Mouse (Mus musculus) lung, embryonic 16.5 days (tissue): Measurements from ENCODE around the gene Upk2. TPM values are rescaled to one million over a fixed set of nuclear protein-coding genes. Genes with fewer than 3 reads are reported as not detected.

Experiments
- ATAC-seq: fragments of 200-750 bp; cut with Nextera tagmentation; 2 replicates; pipeline ENCODE4 v1.8.0; 2017; ENCODE audit warnings: low read depth, mild to moderate bottlenecking, moderate library complexity
- H3K27ac ChIP-seq: fragments of 300-500 bp; sonication (generic); 2 replicates; pipeline ENCODE4 v1.5.1; 2014; ENCODE audit warnings: mild to moderate bottlenecking, control low read depth, low read length
- H3K27me3 ChIP-seq: fragments of 300-500 bp; sonication (generic); 2 replicates; pipeline ENCODE4 v1.6.1; 2014; ENCODE audit warnings: low read depth, low read length, mixed read lengths; ENCODE audit not compliant: control insufficient read depth, insufficient read depth
- H3K36me3 ChIP-seq: fragments of 300-500 bp; sonication (generic); 2 replicates; pipeline ENCODE4 v1.6.1; 2014; ENCODE audit warnings: low read length; ENCODE audit not compliant: control insufficient read depth, insufficient read depth
- H3K4me1 ChIP-seq: fragments of 300-500 bp; sonication (generic); replicated peaks from 2 replicates; pipeline ENCODE4 v1.6.1; 2014; ENCODE audit warnings: low read length, mixed read lengths; ENCODE audit not compliant: control insufficient read depth, insufficient read depth
- H3K4me2 ChIP-seq: fragments of 300-500 bp; sonication (generic); 2 replicates; pipeline ENCODE4 v1.6.1; 2014; ENCODE audit warnings: low read depth, low read length, control low read depth
- H3K4me3 ChIP-seq: fragments of 300-500 bp; sonication (generic); 2 replicates; pipeline ENCODE4 v1.5.1; 2014; ENCODE audit warnings: mild to moderate bottlenecking, low read length, control low read depth
- H3K9ac ChIP-seq: fragments of 300-500 bp; sonication (generic); 2 replicates; pipeline ENCODE4 v1.6.1; 2014; ENCODE audit warnings: low read length, control low read depth
- H3K9me3 ChIP-seq: fragments of 300-500 bp; sonication (generic); 2 replicates; pipeline ENCODE4 v1.6.1; 2016; ENCODE audit warnings: low read length; ENCODE audit not compliant: control insufficient read depth
- WGBS: fragments of 180-500 bp; shearing (Covaris S2); extraction: QIAGEN DNeasy Blood & Tissue Kit; methylation state at CpG from one replicate; pipeline ENCODE4 v1.1.7; 2014; 5-methylcytosine and 5-hydroxymethylcytosine counted together
- polyA plus RNA-seq: library from polyadenylated mRNA; unstranded; fragments of >200 nt; fragmentation: Nextera tagmentation; extraction: Ambion mirVana; gene quantifications from 2 replicates; pipeline ENCODE4 v1.2.1, GENCODE M21; 2015

The Upk2 gene
- polyA plus RNA-seq, 1 experiment from 2014 or later, result 1.8 TPM

GRCm38 (mm10) chr9:44406906-44407751 is 47.6 kb downstream of the Upk2 start, which contains the start of the genes Rps25 and Trappc4:
Gene Rps25 (plus strand): TSS chr9:44407139.
Gene Trappc4 (minus strand): TSS chr9:44407600.
- no peaks in the 10 kb centered on the region for H3K9me3 ChIP-seq
- WGBS, result under 1% methylated on average over 51 of the region's 51 CpGs
- peaks cover 50% of the 10 kb centered on the region for H3K36me3 ChIP-seq
- peak within 1 kb of the TSS; percentile 89 for H3K4me3 ChIP-seq
- peak within 1 kb of the TSS; percentile 99 for H3K27ac ChIP-seq
- peaks cover 10% of the 10 kb centered on the region; the same call in 1 of the 2 replicates for H3K4me1 ChIP-seq
- H3K4me2 ChIP-seq, result peak within 1 kb of the TSS; percentile 81
- peak within 1 kb of the TSS; percentile 92 for H3K9ac ChIP-seq
- ATAC-seq, result peak; percentile 97
- no peaks in the 10 kb centered on the region for H3K27me3 ChIP-seq

GRCm38 (mm10) chr9:44405011-44405410 is 49.8 kb downstream of the Upk2 start:
- 55% methylated on average over 3 of the region's 3 CpGs for WGBS
- H3K9me3 ChIP-seq, result no peaks in the 10 kb centered on the region
- no peak overlapping the region for H3K27ac ChIP-seq
- H3K4me3 ChIP-seq, result no peak overlapping the region
- no peak overlapping the region for H3K4me2 ChIP-seq
- H3K27me3 ChIP-seq, result no peaks in the 10 kb centered on the region
- H3K36me3 ChIP-seq, result peaks cover 43% of the 10 kb centered on the region
- peaks cover 10% of the 10 kb centered on the region; the same call in 1 of the 2 replicates for H3K4me1 ChIP-seq
- no peak for ATAC-seq
- H3K9ac ChIP-seq, result no peak overlapping the region

Other genes with a start within 250 kb of the Upk2 start
- 15.3 and 15.5 TPM in 2 replicates for gene Cbl, start 220.9 kb downstream of the Upk2 start, polyA plus RNA-seq
- 7.3 and 14.3 TPM in 2 replicates for gene Ccdc153, start 214.3 kb downstream of the Upk2 start, polyA plus RNA-seq
- gene Pdzd3, start 203.5 kb downstream of the Upk2 start, polyA plus RNA-seq, result 0.11 TPM in 1 of 2 replicates, not detected in the other
- 9.5 and 10.4 TPM in 2 replicates for gene Nlrx1, start 186.4 kb downstream of the Upk2 start, polyA plus RNA-seq
- 1.4 and 2.1 TPM in 2 replicates for gene Abcg4, start 166.4 kb downstream of the Upk2 start, polyA plus RNA-seq
- 24.3 and 25.1 TPM in 2 replicates for gene Hinfp, start 149.3 kb downstream of the Upk2 start, polyA plus RNA-seq
- gene C2cd2l, start 134.7 kb downstream of the Upk2 start, polyA plus RNA-seq, result 6.8 and 7.4 TPM in 2 replicates
- 38.0 and 42.3 TPM in 2 replicates for gene Dpagt1, start 129.0 kb downstream of the Upk2 start, polyA plus RNA-seq
- 318 and 395 TPM in 2 replicates for gene H2afx, start 120.3 kb downstream of the Upk2 start, polyA plus RNA-seq
- 110 and 117 TPM in 2 replicates for gene Hmbs, start 110.7 kb downstream of the Upk2 start, polyA plus RNA-seq
- gene Vps11, start 93.3 kb downstream of the Upk2 start, polyA plus RNA-seq, result 31.4 and 32.8 TPM in 2 replicates
- gene Hyou1, start 75.5 kb downstream of the Upk2 start, polyA plus RNA-seq, result 38.2 and 42.0 TPM in 2 replicates
- 19.9 and 21.9 TPM in 2 replicates for gene Slc37a4, start 58.1 kb downstream of the Upk2 start, polyA plus RNA-seq
- gene Rps25, start 47.8 kb downstream of the Upk2 start, polyA plus RNA-seq, result 1,846 and 1,855 TPM in 2 replicates
- 131 and 135 TPM in 2 replicates for gene Trappc4, start 47.4 kb downstream of the Upk2 start, polyA plus RNA-seq
- gene Ccdc84, start 36.4 kb downstream of the Upk2 start, polyA plus RNA-seq, result 32.5 TPM in 2 replicates
- not detected in 2 replicates for gene Foxr1, start 13.8 kb downstream of the Upk2 start, polyA plus RNA-seq
- gene Bcl9l, start 27.8 kb upstream of the Upk2 start, polyA plus RNA-seq, result 14.1 and 16.1 TPM in 2 replicates
- 0.08 and 0.29 TPM in 2 replicates for gene Cxcr5, start 106.9 kb upstream of the Upk2 start, polyA plus RNA-seq
- 15.2 and 16.5 TPM in 2 replicates for gene Ddx6, start 149.9 kb upstream of the Upk2 start, polyA plus RNA-seq
- not detected in 2 replicates for gene Treh, start 218.3 kb upstream of the Upk2 start, polyA plus RNA-seq